Mouse (Mus musculus) right cerebral cortex, postnatal 10 days (tissue): Measurements from ENCODE around the gene Lancl3.
A peak's percentile ranks its signal among the peaks of the same experiment; 100 is the strongest.

Source experiments
- DNase-seq, 2 experiments: peaks; one replicate each; pipeline ENCODE4 v3.0.0; 2021; ENCODE audit warnings: low spot score in 2 of 2

Lancl3 gene

DNA sequence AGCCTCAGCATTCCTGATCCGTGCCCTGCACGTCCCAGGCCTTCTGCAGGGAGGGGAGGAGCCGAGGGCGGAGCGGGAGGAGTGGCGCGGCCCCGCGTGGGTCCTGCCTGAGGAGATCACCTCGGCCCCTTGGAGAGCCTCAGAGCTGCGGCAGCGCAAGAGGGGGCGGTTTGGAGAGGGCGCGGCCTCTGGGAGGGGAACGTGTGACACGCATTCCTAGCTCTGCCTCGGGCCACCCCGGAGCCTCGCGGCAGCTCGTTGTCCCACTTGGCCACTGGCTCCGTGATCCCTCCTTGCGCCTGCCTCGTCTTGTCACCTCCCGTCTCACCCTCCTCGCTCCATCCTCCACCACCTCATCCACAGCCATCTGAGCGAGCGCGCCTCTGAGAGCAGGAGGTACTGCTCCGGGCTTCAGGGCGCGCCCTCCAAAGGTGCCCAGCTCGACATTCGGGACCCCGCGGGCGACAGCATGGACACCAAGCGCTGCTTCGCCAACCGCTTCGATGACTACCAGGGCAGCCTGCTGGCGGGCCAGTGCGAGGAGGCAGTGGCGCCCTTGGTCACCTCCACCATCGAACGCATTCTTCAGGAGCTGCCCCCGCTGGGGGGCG lies at the start of gene Lancl3:
TSS of gene Lancl3 (plus strand) at position 142 of the 611 bp plus-strand sequence.
- DNase-seq: peak; percentile 27 to 43

DNA sequence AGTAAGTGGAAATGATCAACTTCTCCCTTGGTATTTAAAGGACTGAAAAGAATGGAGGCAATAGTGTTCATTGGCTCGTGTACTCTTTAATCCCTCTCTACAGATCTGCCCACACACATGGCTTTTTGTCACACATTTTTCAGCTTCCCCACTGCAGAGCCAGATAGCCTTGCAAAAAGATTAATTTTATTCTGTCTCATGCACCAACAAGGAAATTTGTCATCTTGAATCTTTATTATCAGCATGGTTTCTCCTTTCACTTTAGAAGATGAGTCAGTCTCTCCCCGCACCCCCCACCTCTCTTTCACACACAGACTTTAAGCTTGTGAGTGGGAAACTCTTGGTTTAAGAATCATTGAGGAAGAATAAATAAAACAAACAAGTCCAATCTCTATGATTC lies 20.7 kb upstream of the Lancl3 start:
- no peak for DNase-seq

GRCm38 (mm10) chrX:9181570-9181969 lies 18.1 kb upstream of the Lancl3 start:
- no peak for DNase-seq

DNA sequence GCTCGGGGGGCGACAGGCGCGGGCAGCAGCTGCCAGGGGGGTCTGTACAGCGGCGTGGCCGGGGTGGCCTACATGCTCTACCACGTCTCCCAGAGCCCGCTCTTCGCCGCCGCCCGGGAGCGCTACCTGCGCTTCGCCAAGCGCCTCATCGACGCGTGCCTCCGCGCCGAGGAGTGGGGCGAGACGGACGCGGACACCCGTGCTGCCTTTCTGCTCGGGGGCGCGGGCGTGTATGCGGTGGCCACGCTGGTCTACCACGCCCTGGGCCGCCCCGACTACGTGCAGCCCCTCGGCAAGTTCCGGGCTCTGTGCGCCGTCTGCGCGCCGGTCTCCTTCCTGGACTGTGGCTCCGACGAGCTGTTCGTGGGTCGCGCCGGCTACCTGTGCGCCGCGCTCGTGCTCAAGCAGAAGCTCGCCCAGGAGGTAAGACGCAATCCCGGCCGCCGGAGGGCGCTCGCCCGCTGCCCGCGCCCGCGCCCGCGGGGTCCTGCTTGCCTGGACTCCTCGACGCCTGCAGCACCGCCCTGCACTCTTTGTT lies 747 bp downstream of the Lancl3 start:
- DNase-seq: peak; percentile 28 to 42

GRCm38 (mm10) chrX:9201954-9202353 lies 2.3 kb downstream of the Lancl3 start:
- DNase-seq: no peak

- no peak for DNase-seq
Observed at GRCm38 (mm10) chrX:9202781-9203405, 3.2 kb downstream of the Lancl3 start.

DNA sequence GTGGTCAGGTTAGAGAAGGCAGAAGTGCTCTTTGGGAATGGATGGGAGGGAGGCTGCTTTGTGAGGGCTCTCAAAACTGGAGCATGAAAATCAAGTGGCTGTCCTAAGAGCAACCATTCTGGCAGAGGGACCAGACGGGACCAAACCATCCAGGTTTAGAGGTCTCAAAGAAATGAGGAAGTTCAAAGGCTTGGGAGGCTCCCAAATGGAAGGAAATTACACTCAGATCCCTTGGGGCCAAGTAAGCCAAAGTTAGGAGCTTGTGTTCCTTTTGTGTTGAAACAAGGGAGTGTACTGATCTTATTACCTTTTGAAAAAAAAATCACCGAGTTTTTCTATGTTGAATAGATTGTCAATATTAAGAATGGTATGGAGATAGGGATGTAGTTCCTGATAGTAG lies 5.4 kb downstream of the Lancl3 start:
- DNase-seq: no peak

GRCm38 (mm10) chrX:9216244-9216643 lies 16.5 kb downstream of the Lancl3 start:
- DNase-seq: no peak

GRCm38 (mm10) chrX:9219570-9219969 lies 19.9 kb downstream of the Lancl3 start:
- no peak for DNase-seq

GRCm38 (mm10) chrX:9221206-9221605 lies 21.5 kb downstream of the Lancl3 start:
- peak; percentile 33 to 37 for DNase-seq

DNA sequence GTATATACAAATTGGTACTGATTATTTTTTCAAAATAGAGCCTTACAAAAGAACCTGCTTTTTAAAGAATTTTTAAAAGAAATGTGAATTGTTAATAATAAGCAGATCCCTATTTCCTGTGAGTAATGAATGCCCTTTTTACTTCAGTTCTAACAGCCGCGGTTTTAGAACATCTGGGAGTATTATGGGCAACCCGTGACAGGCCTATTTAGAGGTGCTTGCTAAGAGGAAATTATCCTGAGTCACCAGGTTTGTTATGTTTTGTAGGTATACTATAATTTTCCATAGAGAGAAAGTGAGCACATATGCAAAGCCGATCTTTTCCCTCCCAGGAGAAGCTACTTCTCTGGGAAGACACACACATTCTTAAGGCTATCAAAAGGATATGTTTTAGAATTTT lies 22.0 kb downstream of the Lancl3 start:
- DNase-seq: no peak

- no peak for DNase-seq
Observed at GRCm38 (mm10) chrX:9222412-9223221, 22.9 kb downstream of the Lancl3 start.

DNA sequence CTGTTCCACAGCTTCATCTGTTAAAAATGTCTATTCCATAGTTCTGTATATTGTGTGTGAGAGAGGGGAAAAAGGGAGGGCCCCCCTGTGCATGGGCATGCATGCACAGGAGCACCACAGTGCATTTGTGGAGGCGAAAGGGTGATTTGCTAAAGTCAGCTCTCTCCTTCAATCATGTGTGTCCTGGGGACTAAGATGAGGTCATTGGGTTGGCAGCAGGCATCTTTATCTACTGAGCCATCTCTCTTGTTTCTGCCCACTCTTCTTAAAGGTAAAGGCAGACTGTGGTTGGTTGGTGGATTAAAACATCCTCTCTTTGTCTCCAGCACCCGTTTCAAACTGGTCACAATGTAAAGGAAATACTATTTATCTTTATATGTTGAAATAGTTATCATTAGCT lies 27.4 kb downstream of the Lancl3 start:
- DNase-seq: no peak

DNA sequence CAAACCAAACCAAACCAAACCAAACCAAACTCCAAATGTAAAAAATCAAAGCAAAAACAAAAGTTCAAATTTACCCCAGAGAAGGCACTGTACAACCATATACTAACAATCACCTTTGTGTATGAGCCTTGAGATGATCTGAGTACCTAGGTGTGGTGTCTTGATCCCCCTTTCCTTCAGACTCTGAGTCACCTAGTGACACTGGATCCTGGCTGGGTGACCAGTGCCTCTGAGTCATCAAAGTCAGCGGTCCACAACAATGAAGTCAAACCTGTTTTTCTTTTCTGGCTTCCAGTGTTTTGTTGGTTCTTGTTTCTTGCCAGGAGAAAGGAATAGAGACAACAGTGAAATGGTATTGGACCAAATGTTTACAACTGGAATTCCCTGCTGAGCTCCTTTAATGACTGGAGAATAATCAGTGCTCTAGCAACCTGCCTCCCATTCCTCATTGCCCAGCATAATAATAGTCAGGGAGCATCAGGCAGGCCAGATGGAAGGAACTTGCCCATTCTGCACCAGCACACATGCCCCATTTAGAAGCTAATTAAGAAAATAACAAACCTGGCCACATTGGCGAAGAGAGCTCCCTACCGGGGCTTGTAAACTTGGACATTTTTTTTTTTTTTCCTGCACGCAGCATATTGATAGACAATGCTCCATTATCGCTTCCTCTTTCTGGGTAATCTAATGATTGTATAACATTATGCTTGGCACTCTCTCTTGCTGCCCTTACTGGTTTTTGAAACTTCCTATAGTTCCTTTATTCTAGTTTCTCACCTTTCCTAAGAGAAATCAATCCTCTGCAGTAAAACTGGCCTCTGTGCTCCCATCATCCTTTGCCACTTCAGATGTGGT lies 41.3 kb downstream of the Lancl3 start:
- no peak for DNase-seq

DNA sequence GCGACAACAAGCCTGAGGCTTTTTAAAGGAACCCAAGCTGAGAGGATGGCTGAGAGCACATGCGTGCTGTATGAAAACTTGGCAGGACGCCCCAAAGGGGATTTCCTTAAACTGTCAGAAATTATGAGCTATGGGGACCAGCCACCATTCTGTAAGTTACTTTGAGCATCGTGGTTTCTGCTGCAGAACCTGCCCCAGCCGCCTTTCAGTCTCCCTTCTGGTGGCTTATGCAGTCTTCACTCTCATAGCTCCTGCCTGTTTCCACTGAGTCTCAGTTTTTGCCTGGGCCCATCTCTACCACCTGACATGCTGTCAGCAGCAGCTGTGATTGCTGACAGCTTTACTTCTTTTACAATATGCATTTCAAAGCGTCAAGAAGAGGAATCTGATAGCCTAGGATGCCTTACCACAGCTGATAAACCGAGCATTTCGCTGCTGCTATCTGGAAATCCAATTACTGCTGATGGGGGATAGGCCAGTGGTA lies 43.7 kb downstream of the Lancl3 start:
- peak; percentile 50 to 53 for DNase-seq

- peak in 1 of 2 experiments; percentile 25 for DNase-seq
Observed at GRCm38 (mm10) chrX:9244603-9245336, 45.1 kb downstream of the Lancl3 start.

GRCm38 (mm10) chrX:9248911-9249310 lies 49.2 kb downstream of the Lancl3 start:
- DNase-seq: no peak

GRCm38 (mm10) chrX:9253990-9254389 lies 54.3 kb downstream of the Lancl3 start:
- DNase-seq: no peak

DNA sequence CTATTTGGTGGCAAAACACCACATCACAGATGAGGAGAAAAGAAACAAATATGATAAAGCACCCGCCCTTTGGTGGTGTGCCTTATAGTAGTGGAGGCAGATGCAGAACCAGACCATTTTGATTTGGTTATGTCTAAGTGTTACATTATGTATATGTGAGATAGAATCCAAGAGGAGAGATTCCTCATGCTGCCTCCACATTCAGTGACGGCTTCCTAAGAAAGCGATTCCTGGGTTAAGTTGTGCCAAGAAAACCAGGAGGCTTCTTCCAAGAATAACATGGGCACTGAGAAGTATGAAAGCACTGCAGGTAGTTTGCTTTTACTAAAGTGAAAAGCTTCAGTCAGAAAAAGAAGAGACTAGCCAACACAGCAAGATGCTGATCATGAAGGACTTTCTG lies 55.2 kb downstream of the Lancl3 start:
- DNase-seq: no peak

GRCm38 (mm10) chrX:9256766-9257165 lies 57.1 kb downstream of the Lancl3 start, which contains the start of gene Gm14862:
Gene Gm14862, minus strand, starts transcription at chrX:9256899.
- no peak for DNase-seq

- DNase-seq: no peak
Observed at GRCm38 (mm10) chrX:9257831-9258230, 58.1 kb downstream of the Lancl3 start.
